Mouse (Mus musculus) E14TG2a.4 (cell line): ENCODE measurements around the gene Uts2.
"Not testable (repeated sequence)": the region's sequence is repeated elsewhere in the genome, so short reads cannot be mapped to it uniquely, and the experiment has no call there.

Experiments
- H3K27me3 ChIP-seq: 2 replicates; pipeline ENCODE4 v1.6.1; 2014; ENCODE audit warnings: low read length, control low read depth; ENCODE audit not compliant: insufficient read depth
- H3K36me3 ChIP-seq: 2 replicates; pipeline ENCODE4 v1.6.1; 2014; ENCODE audit warnings: low read length, control low read depth; ENCODE audit not compliant: insufficient read depth
- H3K4me1 ChIP-seq: replicated peaks from 2 replicates; pipeline ENCODE4 v1.6.1; 2014; ENCODE audit warnings: low read depth, low read length, control low read depth
- H3K4me3 ChIP-seq: replicated peaks from 2 replicates; pipeline ENCODE4 v1.5.1; 2014; ENCODE audit warnings: mild to moderate bottlenecking, low read length
- H3K9me3 ChIP-seq: 2 replicates; pipeline ENCODE4 v1.6.1; 2014; ENCODE audit warnings: low read length, control low read depth
- CTCF ChIP-seq: conservative IDR thresholded peaks from 2 replicates; pipeline ENCODE4 v1.5.1; 2014; ENCODE audit warnings: low read length
- NANOG ChIP-seq: IDR thresholded peaks from 2 replicates; pipeline ENCODE4 v1.6.1; 2014; ENCODE audit warnings: borderline replicate concordance, low read length, mixed read lengths
- POU5F1 ChIP-seq: IDR thresholded peaks from 2 replicates; pipeline ENCODE4 v1.6.1; 2014; ENCODE audit warnings: low read length, borderline replicate concordance

Gene Uts2

GRCm38 (mm10) chr4:151001397-151001796 is 4.5 kb downstream of the Uts2 start:
- 0 out of 2 replicates have a peak, but pooled peaks cover 7% of the 10 kb centered on the region for H3K36me3 ChIP-seq
- TF ChIP-seq NANOG, result no peak
- TF ChIP-seq POU5F1, result no peak
- TF ChIP-seq CTCF, result no peak
- no peaks in the 10 kb centered on the region for H3K9me3 ChIP-seq
- peaks cover 3% of the 10 kb centered on the region; the same call in 1 of the 2 replicates for H3K27me3 ChIP-seq
- H3K4me1 ChIP-seq, result peaks cover 18% of the 10 kb centered on the region
- no peak overlapping the region for H3K4me3 ChIP-seq

GRCm38 (mm10) chr4:151005656-151006318 is 8.9 kb downstream of the Uts2 start:
- H3K4me3 ChIP-seq, result no peak overlapping the region
- H3K4me1 ChIP-seq, result peaks cover 11% of the 10 kb centered on the region
- peaks cover 3% of the 10 kb centered on the region; the same call in 1 of the 2 replicates for H3K27me3 ChIP-seq
- H3K9me3 ChIP-seq, result no peaks in the 10 kb centered on the region
- no peak for TF ChIP-seq CTCF
- TF ChIP-seq NANOG, result no peak
- no peak for TF ChIP-seq POU5F1
- H3K36me3 ChIP-seq, result 0 out of 2 replicates have a peak, but pooled peaks cover 7% of the 10 kb centered on the region

GRCm38 (mm10) chr4:151006945-151007344 is 10.0 kb downstream of the Uts2 start:
- no peaks in the 10 kb centered on the region for H3K27me3 ChIP-seq
- H3K36me3 ChIP-seq, result 0 out of 2 replicates have a peak, but pooled peaks cover 7% of the 10 kb centered on the region
- TF ChIP-seq POU5F1 (no peak), NANOG (no peak), CTCF (peak; percentile 88)
- H3K4me3 ChIP-seq, result no peak overlapping the region
- H3K4me1 ChIP-seq, result peaks cover 8% of the 10 kb centered on the region
- H3K9me3 ChIP-seq, result no peaks in the 10 kb centered on the region

GRCm38 (mm10) chr4:151010316-151010715 is 13.4 kb downstream of the Uts2 start:
- peaks cover 2% of the 10 kb centered on the region; the same call in 1 of the 2 replicates for H3K27me3 ChIP-seq

GRCm38 (mm10) chr4:151015946-151016345 is 19.0 kb downstream of the Uts2 start:
- peaks cover 26% of the 10 kb centered on the region for H3K36me3 ChIP-seq
- H3K4me3 ChIP-seq, result no peak overlapping the region
- peaks cover 11% of the 10 kb centered on the region for H3K4me1 ChIP-seq
- peaks cover 2% of the 10 kb centered on the region; the same call in 1 of the 2 replicates for H3K27me3 ChIP-seq
- H3K9me3 ChIP-seq, result no peaks in the 10 kb centered on the region
- TF ChIP-seq CTCF (no peak), POU5F1 (no peak), NANOG (no peak)

More at GRCm38 (mm10) chr4:151010316-151010715, 13.4 kb downstream of the Uts2 start:
- TF ChIP-seq NANOG, result no peak
- TF ChIP-seq POU5F1, result no peak
- TF ChIP-seq CTCF, result no peak
- Histone ChIP-seq H3K4me1 (peaks cover 11% of the 10 kb centered on the region), H3K4me3 (no peak overlapping the region), H3K36me3 (peaks cover 11% of the 10 kb centered on the region), H3K9me3 (no peaks in the 10 kb centered on the region)

GRCm38 (mm10) chr4:151017356-151017755 is 20.5 kb downstream of the Uts2 start:
- H3K27me3 ChIP-seq, H3K9me3 ChIP-seq, H3K4me1 ChIP-seq, H3K4me3 ChIP-seq: not testable (repeated sequence)
- H3K36me3 ChIP-seq, result peaks cover 36% of the 10 kb centered on the region

- Histone ChIP-seq H3K27me3 (no peaks in the 10 kb centered on the region), H3K9me3 (no peaks in the 10 kb centered on the region), H3K4me3 (no peak overlapping the region), H3K36me3 (peaks cover 49% of the 10 kb centered on the region), H3K4me1 (no peaks in the 10 kb centered on the region)
- no peak for TF ChIP-seq CTCF
- TF ChIP-seq POU5F1, result no peak
- TF ChIP-seq NANOG, result no peak
Measured at GRCm38 (mm10) chr4:151024152-151024551, 27.3 kb downstream of the Uts2 start.

- Histone ChIP-seq H3K4me3 (no peak overlapping the region), H3K36me3 (peaks cover 42% of the 10 kb centered on the region), H3K4me1 (no peaks in the 10 kb centered on the region), H3K9me3 (no peaks in the 10 kb centered on the region), H3K27me3 (no peaks in the 10 kb centered on the region)
- TF ChIP-seq NANOG (no peak), CTCF (peak; percentile 74)
Measured at GRCm38 (mm10) chr4:151027001-151027400, 30.1 kb downstream of the Uts2 start.

- H3K4me1 ChIP-seq, result peaks cover 13% of the 10 kb centered on the region
- H3K27me3 ChIP-seq, result no peaks in the 10 kb centered on the region
- H3K36me3 ChIP-seq, result peaks cover 15% of the 10 kb centered on the region
- H3K9me3 ChIP-seq, result no peaks in the 10 kb centered on the region
- H3K4me3 ChIP-seq, result no peak overlapping the region
- no peak for TF ChIP-seq POU5F1
- no peak for TF ChIP-seq CTCF
- TF ChIP-seq NANOG, result no peak; the same call in 1 of the 2 replicates
Measured at GRCm38 (mm10) chr4:151036521-151036920, 39.6 kb downstream of the Uts2 start.
